Mouse (Mus musculus) small intestine, adult 2 months (tissue): ENCODE results near the gene Tdp2.

Source experiments
- CTCF ChIP-seq: fragments of 200-500 bp; IDR thresholded peaks from 2 replicates; pipeline ENCODE4 v1.5.1; 2012; ENCODE audit warnings: low read depth, mild to moderate bottlenecking, control low read depth, inconsistent platforms, low read length, moderate library complexity, mixed read lengths; ENCODE audit not compliant: insufficient replicate concordance, insufficient read length; ENCODE audit errors: extremely low read depth
- POLR2A ChIP-seq: fragments of 200-500 bp; IDR thresholded peaks from 2 replicates; pipeline ENCODE4 v1.6.1; 2012; ENCODE audit warnings: low read depth, mild to moderate bottlenecking, control low read depth, inconsistent platforms, low read length, moderate library complexity

GRCm38 (mm10) chr13:24868233-24868632, 36.8 kb downstream of the Tdp2 start:
- no peak for TF ChIP-seq CTCF
- no peak for TF ChIP-seq POLR2A
